Mouse (Mus musculus): ENCODE results near the gene Pdzd2. TPM values are rescaled to one million over a fixed set of nuclear protein-coding genes. Genes with fewer than 3 reads are reported as not detected.

The Pdzd2 gene
- polyA plus RNA-seq, 1 experiment from 2014 or later = 19.1 TPM

GRCm38 (mm10) chr15:12753201-12753600, 13.5 kb upstream of the Pdzd2 start:
- Histone ChIP-seq H3K36me3 (ENCODE audit: insufficient read depth, low read length) (no peaks in the 10 kb centered on the region), H3K27me3 (ENCODE audit: insufficient read depth, low read length) (no peaks in the 10 kb centered on the region), H3K9ac (ENCODE audit: low read depth, low read length) (no peak overlapping the region), H3K27ac (no peak overlapping the region), H3K4me3 (replicated peaks; ENCODE audit: low read depth, low read length) (no peak overlapping the region), H3K4me1 (replicated peaks; ENCODE audit: insufficient read depth, low read length) (no peaks in the 10 kb centered on the region), H3K4me2 (ENCODE audit: low read length) (no peak overlapping the region), H3K9me3 (replicated peaks; ENCODE audit: low read length) (no peaks in the 10 kb centered on the region)
- TF ChIP-seq CTCF (IDR thresholded peaks at IDR 0.05; ENCODE audit: low read depth) = no peak
- DNase-seq (ENCODE audit: low spot score) (no peak), ATAC-seq (replicated peaks; ENCODE audit: low FRiP score, low read depth) (no peak)
- WGBS = 25% methylated on average over 4 of the region's 4 CpGs

GRCm38 (mm10) chr15:12750963-12751362, 11.2 kb upstream of the Pdzd2 start:
- Histone ChIP-seq H3K9ac (ENCODE audit: low read depth, low read length) (no peak overlapping the region), H3K36me3 (ENCODE audit: insufficient read depth, low read length) (no peaks in the 10 kb centered on the region), H3K4me1 (replicated peaks; ENCODE audit: insufficient read depth, low read length) (no peaks in the 10 kb centered on the region), H3K4me2 (ENCODE audit: low read length) (no peak overlapping the region), H3K4me3 (replicated peaks; ENCODE audit: low read depth, low read length) (no peak overlapping the region), H3K9me3 (replicated peaks; ENCODE audit: low read length) (no peaks in the 10 kb centered on the region), H3K27me3 (ENCODE audit: insufficient read depth, low read length) (no peaks in the 10 kb centered on the region), H3K27ac (no peak overlapping the region)
- no peak for TF ChIP-seq CTCF (IDR thresholded peaks at IDR 0.05; ENCODE audit: low read depth)
- WGBS = 91% methylated on average over 8 of the region's 8 CpGs
- DNase-seq (ENCODE audit: low spot score) (no peak), ATAC-seq (replicated peaks; ENCODE audit: low FRiP score, low read depth) (no peak)

- DNase-seq (ENCODE audit: low spot score) = no peak
- no peaks in the 10 kb centered on the region for H3K27me3 ChIP-seq (ENCODE audit: insufficient read depth, low read length)
- no peak overlapping the region for H3K27ac ChIP-seq
- no peaks in the 10 kb centered on the region for H3K4me1 ChIP-seq (replicated peaks; ENCODE audit: insufficient read depth, low read length)
- no peak overlapping the region for H3K4me2 ChIP-seq (ENCODE audit: low read length)
- TF ChIP-seq CTCF (IDR thresholded peaks at IDR 0.05; ENCODE audit: low read depth) = no peak
- 50% methylated on average over 11 of the region's 11 CpGs for WGBS
- H3K9me3 ChIP-seq (replicated peaks; ENCODE audit: low read length) = no peaks in the 10 kb centered on the region
- no peaks in the 10 kb centered on the region for H3K36me3 ChIP-seq (ENCODE audit: insufficient read depth, low read length)
- H3K9ac ChIP-seq (ENCODE audit: low read depth, low read length) = no peak overlapping the region
- no peak overlapping the region for H3K4me3 ChIP-seq (replicated peaks; ENCODE audit: low read depth, low read length)
- no peak for ATAC-seq (replicated peaks; ENCODE audit: low FRiP score, low read depth)
Observed at GRCm38 (mm10) chr15:12749549-12750301, 10.0 kb upstream of the Pdzd2 start.

- Histone ChIP-seq H3K27ac (no peak overlapping the region), H3K4me3 (replicated peaks; ENCODE audit: low read depth, low read length) (no peak overlapping the region), H3K9ac (ENCODE audit: low read depth, low read length) (no peak overlapping the region), H3K4me2 (ENCODE audit: low read length) (no peak overlapping the region), H3K27me3 (ENCODE audit: insufficient read depth, low read length) (no peaks in the 10 kb centered on the region), H3K4me1 (replicated peaks; ENCODE audit: insufficient read depth, low read length) (0 out of 2 replicates have a peak, but pooled peaks cover 4% of the 10 kb centered on the region), H3K36me3 (ENCODE audit: insufficient read depth, low read length) (no peaks in the 10 kb centered on the region), H3K9me3 (replicated peaks; ENCODE audit: low read length) (no peaks in the 10 kb centered on the region)
- WGBS = 88% methylated on average over 6 of the region's 6 CpGs
- DNase-seq (ENCODE audit: low spot score) (no peak), ATAC-seq (replicated peaks; ENCODE audit: low FRiP score, low read depth) (no peak)
- no peak for TF ChIP-seq CTCF (IDR thresholded peaks at IDR 0.05; ENCODE audit: low read depth)
Observed at GRCm38 (mm10) chr15:12742117-12742906, 2.6 kb upstream of the Pdzd2 start.

GRCm38 (mm10) chr15:12738301-12739093, 1.2 kb downstream of the Pdzd2 start:
- H3K4me1 ChIP-seq (replicated peaks; ENCODE audit: insufficient read depth, low read length) = 0 out of 2 replicates have a peak, but pooled peaks cover 4% of the 10 kb centered on the region
- peak overlapping the region; percentile 79 for H3K4me2 ChIP-seq (ENCODE audit: low read length)
- no peaks in the 10 kb centered on the region for H3K36me3 ChIP-seq (ENCODE audit: insufficient read depth, low read length)
- TF ChIP-seq CTCF (IDR thresholded peaks at IDR 0.05; ENCODE audit: low read depth) = no peak
- no peaks in the 10 kb centered on the region for H3K27me3 ChIP-seq (ENCODE audit: insufficient read depth, low read length)
- no peaks in the 10 kb centered on the region for H3K9me3 ChIP-seq (replicated peaks; ENCODE audit: low read length)
- ATAC-seq (replicated peaks; ENCODE audit: low FRiP score, low read depth) (no peak), DNase-seq (ENCODE audit: low spot score) (no peak)
- H3K27ac ChIP-seq = no peak overlapping the region
- WGBS = 35% methylated on average over 10 of the region's 10 CpGs
- H3K9ac ChIP-seq (ENCODE audit: low read depth, low read length) = no peak overlapping the region; the same call in 1 of the 2 replicates
- H3K4me3 ChIP-seq (replicated peaks; ENCODE audit: low read depth, low read length) = peak overlapping the region; percentile 59

GRCm38 (mm10) chr15:12735208-12735607, 4.5 kb downstream of the Pdzd2 start:
- Histone ChIP-seq H3K36me3 (ENCODE audit: insufficient read depth, low read length) (no peaks in the 10 kb centered on the region), H3K4me1 (replicated peaks; ENCODE audit: insufficient read depth, low read length) (0 out of 2 replicates have a peak, but pooled peaks cover 4% of the 10 kb centered on the region), H3K9me3 (replicated peaks; ENCODE audit: low read length) (no peaks in the 10 kb centered on the region), H3K27ac (no peak overlapping the region), H3K27me3 (ENCODE audit: insufficient read depth, low read length) (no peaks in the 10 kb centered on the region), H3K4me2 (ENCODE audit: low read length) (no peak overlapping the region), H3K9ac (ENCODE audit: low read depth, low read length) (no peak overlapping the region), H3K4me3 (replicated peaks; ENCODE audit: low read depth, low read length) (no peak overlapping the region)
- DNase-seq (ENCODE audit: low spot score) (no peak), ATAC-seq (replicated peaks; ENCODE audit: low FRiP score, low read depth) (no peak)
- TF ChIP-seq CTCF (IDR thresholded peaks at IDR 0.05; ENCODE audit: low read depth) = no peak
- WGBS = 54% methylated on average over 2 of the region's 2 CpGs
